Mouse (Mus musculus) hindbrain, embryonic 14.5 days (tissue): ENCODE data around the gene Kdm6b. TPM values are rescaled to one million over a fixed set of nuclear protein-coding genes. Genes with fewer than 3 reads are reported as not detected.

Source experiments
- ATAC-seq: fragments of 200-750 bp; cut with Nextera tagmentation; 2 replicates; pipeline ENCODE4 v1.8.0; 2017; ENCODE audit warnings: moderate number of reproducible peaks, mild to moderate bottlenecking, moderate TSS enrichment, moderate library complexity; ENCODE audit not compliant: low FRiP score
- DNase-seq: peaks from one replicate; pipeline ENCODE4 v3.0.0-alpha.2; 2015; ENCODE audit warnings: low spot score
- H3K27ac ChIP-seq: fragments of 300-500 bp; sonication (generic); 2 replicates; pipeline ENCODE4 v1.5.1; 2014; ENCODE audit warnings: mild to moderate bottlenecking, moderate library complexity
- H3K27me3 ChIP-seq: fragments of 300-500 bp; sonication (generic); 2 replicates; pipeline ENCODE4 v1.6.1; 2014; ENCODE audit warnings: mild to moderate bottlenecking, low read length, mixed read lengths; ENCODE audit not compliant: control insufficient read depth, insufficient read depth
- H3K36me3 ChIP-seq: fragments of 300-500 bp; sonication (generic); replicated peaks from 2 replicates; pipeline ENCODE4 v1.6.1; 2014; ENCODE audit not compliant: control insufficient read depth, insufficient read depth
- H3K4me1 ChIP-seq: fragments of 300-500 bp; sonication (generic); replicated peaks from 2 replicates; pipeline ENCODE4 v1.6.1; 2014; ENCODE audit warnings: antibody characterized with exemption, low read length, mixed read lengths; ENCODE audit not compliant: control insufficient read depth, insufficient read depth
- H3K4me2 ChIP-seq: fragments of 300-500 bp; sonication (generic); replicated peaks from 2 replicates; pipeline ENCODE4 v1.6.1; 2014; ENCODE audit warnings: mild to moderate bottlenecking, moderate library complexity
- H3K4me3 ChIP-seq: fragments of 300-500 bp; sonication (generic); replicated peaks from 2 replicates; pipeline ENCODE4 v1.5.1; 2014; ENCODE audit warnings: mild to moderate bottlenecking, low read length
- H3K9ac ChIP-seq: fragments of 300-500 bp; sonication (generic); 2 replicates; pipeline ENCODE4 v1.6.1; 2014
- H3K9me3 ChIP-seq: fragments of 300-500 bp; sonication (generic); 2 replicates; pipeline ENCODE4 v1.6.1; 2016; ENCODE audit warnings: low read length; ENCODE audit not compliant: control insufficient read depth
- WGBS: fragments of 180-500 bp; shearing (Covaris S2); extraction: QIAGEN DNeasy Blood & Tissue Kit; methylation state at CpG from one replicate; pipeline ENCODE4 v1.1.7; 2014; 5-methylcytosine and 5-hydroxymethylcytosine counted together
- polyA plus RNA-seq: library from polyadenylated mRNA; unstranded; fragments of >200 nt; fragmentation: Nextera tagmentation; extraction: Ambion mirVana; gene quantifications from 2 replicates; pipeline ENCODE4 v1.2.1, GENCODE M21; 2014

The Kdm6b gene
- polyA plus RNA-seq, 1 experiment from 2014 or later: 33.0 TPM

DNA sequence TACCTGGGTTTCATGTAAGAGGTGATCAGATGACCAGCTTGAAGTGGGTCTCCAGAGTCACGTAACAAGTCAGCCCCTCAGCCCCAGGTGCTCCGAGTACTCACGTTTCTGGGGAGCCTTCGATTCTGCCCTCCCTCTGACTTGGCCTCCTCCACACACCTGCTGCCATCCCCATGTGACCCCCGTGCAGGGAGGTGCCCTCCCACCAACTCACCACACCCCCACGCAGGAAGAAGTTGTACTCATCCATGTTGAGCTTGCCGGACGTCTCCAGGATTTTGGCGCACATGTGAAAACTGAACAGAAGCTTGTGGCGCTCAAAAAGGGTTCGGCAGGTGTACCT, 19.1 kb upstream of the Kdm6b start:
- DNase-seq (no peak), ATAC-seq (no peak)
- Histone ChIP-seq H3K9me3 (no peaks in the 10 kb centered on the region), H3K4me3 (no peak overlapping the region), H3K36me3 (no peaks in the 10 kb centered on the region), H3K27ac (no peak overlapping the region), H3K4me2 (no peak overlapping the region), H3K27me3 (no peaks in the 10 kb centered on the region), H3K4me1 (no peaks in the 10 kb centered on the region), H3K9ac (no peak overlapping the region)
- 70% methylated on average over 11 of the region's 11 CpGs for WGBS

- DNase-seq (peak; percentile 86), ATAC-seq (peak; percentile 65; the same call in 1 of the 2 replicates)
- Histone ChIP-seq H3K27me3 (no peaks in the 10 kb centered on the region), H3K4me1 (no peaks in the 10 kb centered on the region), H3K4me2 (no peak overlapping the region), H3K4me3 (no peak overlapping the region), H3K27ac (no peak overlapping the region), H3K36me3 (no peaks in the 10 kb centered on the region), H3K9me3 (no peaks in the 10 kb centered on the region), H3K9ac (no peak overlapping the region)
- 32% methylated on average over 11 of the region's 11 CpGs for WGBS
Measured at GRCm38 (mm10) chr11:69431829-69432639, 18.6 kb upstream of the Kdm6b start.

DNA sequence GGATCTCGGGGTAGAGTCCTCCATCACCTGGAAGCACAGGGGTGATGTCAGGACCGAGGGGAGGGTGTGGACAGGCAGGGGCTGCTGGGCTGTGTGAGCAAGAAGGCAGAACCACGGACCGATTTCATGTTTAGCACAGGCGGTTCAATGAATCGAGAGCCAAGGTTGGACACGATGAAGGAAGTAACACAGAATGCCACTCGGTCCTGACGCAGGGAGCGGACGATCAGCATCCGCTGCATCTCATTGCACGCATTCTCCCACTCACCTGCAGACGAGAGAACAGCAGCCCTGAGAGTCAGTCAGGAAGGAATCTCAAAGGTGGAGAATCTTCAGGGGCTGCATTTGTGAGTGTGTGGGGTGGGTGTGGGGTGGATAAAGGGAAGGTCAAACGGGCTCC, 17.2 kb upstream of the Kdm6b start:
- no peak overlapping the region for H3K27ac ChIP-seq
- DNase-seq: no peak
- H3K4me1 ChIP-seq: no peaks in the 10 kb centered on the region
- H3K4me3 ChIP-seq: no peak overlapping the region
- no peaks in the 10 kb centered on the region for H3K27me3 ChIP-seq
- no peaks in the 10 kb centered on the region for H3K36me3 ChIP-seq
- 85% methylated on average over 15 of the region's 15 CpGs for WGBS
- no peak for ATAC-seq
- H3K9me3 ChIP-seq: no peaks in the 10 kb centered on the region
- H3K9ac ChIP-seq: no peak overlapping the region
- H3K4me2 ChIP-seq: no peak overlapping the region

DNA sequence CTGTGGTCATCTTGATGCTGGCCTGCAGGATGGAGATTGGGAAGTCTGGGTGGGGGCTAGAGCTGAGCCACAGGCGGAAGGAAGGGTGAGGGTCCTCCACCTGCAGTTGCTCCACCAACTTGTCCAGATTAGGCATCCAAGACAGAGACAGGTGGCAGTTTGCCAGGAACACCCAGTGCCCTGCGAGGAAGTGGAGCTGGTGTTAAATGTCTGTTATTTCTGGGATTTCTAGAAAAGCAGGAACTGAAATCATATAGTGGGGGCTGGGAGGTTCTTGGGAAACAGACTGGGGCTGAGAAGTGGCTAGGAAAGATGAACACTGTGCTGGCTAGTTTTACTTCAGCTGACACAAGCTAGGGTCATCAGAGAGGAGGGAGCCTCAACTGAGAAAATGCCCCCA, 15.8 kb upstream of the Kdm6b start:
- H3K9me3 ChIP-seq: no peaks in the 10 kb centered on the region
- no peaks in the 10 kb centered on the region for H3K4me1 ChIP-seq
- H3K36me3 ChIP-seq: no peaks in the 10 kb centered on the region
- no peak overlapping the region for H3K9ac ChIP-seq
- H3K4me3 ChIP-seq: no peak overlapping the region
- ATAC-seq: no peak
- H3K27ac ChIP-seq: no peak overlapping the region
- WGBS: 52% methylated on average over 2 of the region's 2 CpGs
- no peak overlapping the region for H3K4me2 ChIP-seq
- H3K27me3 ChIP-seq: no peaks in the 10 kb centered on the region
- DNase-seq: no peak

DNA sequence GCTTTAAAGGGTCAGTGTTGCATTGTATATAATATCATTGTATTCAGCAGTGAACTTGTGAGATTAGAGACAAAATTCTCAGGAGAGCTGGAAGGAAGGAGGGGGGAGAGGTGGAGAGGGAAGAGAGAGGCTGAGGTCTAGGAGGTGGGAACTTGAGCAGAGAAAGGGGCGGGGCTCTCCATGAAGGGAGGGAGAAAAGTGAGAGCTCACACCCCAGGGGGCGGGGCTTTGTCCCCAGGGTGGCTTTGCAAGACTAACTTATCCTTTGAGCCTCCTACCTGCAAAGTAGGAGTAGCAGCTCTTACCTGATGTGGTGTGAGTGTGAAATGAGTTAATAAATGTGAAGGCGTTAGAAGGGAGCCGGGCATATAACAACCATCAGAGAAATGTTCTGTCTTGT, 15.3 kb upstream of the Kdm6b start:
- H3K9ac ChIP-seq: no peak overlapping the region
- H3K27ac ChIP-seq: no peak overlapping the region
- no peak overlapping the region for H3K4me3 ChIP-seq
- WGBS: 24% methylated on average over 4 of the region's 4 CpGs
- no peaks in the 10 kb centered on the region for H3K4me1 ChIP-seq
- H3K27me3 ChIP-seq: no peaks in the 10 kb centered on the region
- H3K4me2 ChIP-seq: no peak overlapping the region
- no peak for ATAC-seq
- no peaks in the 10 kb centered on the region for H3K9me3 ChIP-seq
- DNase-seq: no peak
- H3K36me3 ChIP-seq: no peaks in the 10 kb centered on the region

DNA sequence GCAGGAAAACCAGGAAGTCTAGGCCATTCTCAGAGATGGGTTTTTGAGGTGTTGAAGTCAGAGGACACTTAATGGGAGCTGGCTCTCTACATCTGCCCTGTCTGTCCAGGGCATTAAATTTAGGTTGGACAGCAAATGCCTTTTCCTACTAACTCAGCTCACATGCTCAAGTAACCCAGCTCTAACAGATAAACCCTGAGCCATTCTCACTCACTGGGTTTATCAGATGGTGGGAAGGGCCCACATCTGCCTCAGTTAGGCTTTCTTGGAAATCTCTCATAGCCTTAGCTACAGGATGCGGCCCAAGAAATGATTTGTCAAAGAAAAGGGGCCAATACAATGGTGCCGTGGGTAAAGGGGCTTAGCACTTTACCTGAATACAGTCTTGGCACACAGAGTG, 12.8 kb upstream of the Kdm6b start:
- Histone ChIP-seq H3K4me1 (no peaks in the 10 kb centered on the region), H3K9ac (no peak overlapping the region), H3K9me3 (no peaks in the 10 kb centered on the region), H3K4me2 (no peak overlapping the region), H3K4me3 (no peak overlapping the region), H3K27me3 (peaks cover 20% of the 10 kb centered on the region), H3K36me3 (no peaks in the 10 kb centered on the region), H3K27ac (no peak overlapping the region)
- 76% methylated on average over 2 of the region's 2 CpGs for WGBS
- ATAC-seq (no peak), DNase-seq (no peak)

- Histone ChIP-seq H3K4me2 (no peak overlapping the region), H3K27me3 (peaks cover 30% of the 10 kb centered on the region), H3K36me3 (no peaks in the 10 kb centered on the region), H3K4me3 (no peak overlapping the region), H3K27ac (no peak overlapping the region), H3K4me1 (peaks cover 16% of the 10 kb centered on the region; the same call in 1 of the 2 replicates), H3K9me3 (no peaks in the 10 kb centered on the region), H3K9ac (no peak overlapping the region)
- DNase-seq: no peak
- WGBS: 78% methylated on average over 6 of the region's 6 CpGs
- no peak for ATAC-seq
Measured at GRCm38 (mm10) chr11:69423885-69424284, 10.4 kb upstream of the Kdm6b start.

DNA sequence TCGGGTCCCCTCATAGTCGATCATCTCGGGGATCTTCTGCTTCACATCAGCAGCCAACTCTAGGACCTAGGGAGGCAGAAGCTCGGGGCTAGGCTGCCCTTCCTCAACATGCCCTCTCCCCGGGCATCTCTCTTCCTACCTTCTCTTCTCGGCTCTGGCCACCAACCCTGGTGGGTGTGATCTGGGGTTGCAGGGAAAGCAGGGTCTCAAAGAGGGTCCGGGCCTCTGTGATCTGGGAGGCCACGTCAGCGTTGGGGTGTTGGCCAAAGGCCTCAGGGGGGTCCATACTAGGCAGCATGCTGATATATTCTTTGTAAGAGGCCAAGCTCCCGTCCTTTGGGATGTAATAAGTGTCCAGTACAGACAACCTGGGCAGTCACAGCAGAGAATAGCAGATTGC, 9.4 kb upstream of the Kdm6b start:
- H3K9ac ChIP-seq: no peak overlapping the region
- WGBS: 86% methylated on average over 10 of the region's 10 CpGs
- no peak overlapping the region for H3K4me3 ChIP-seq
- H3K27ac ChIP-seq: no peak overlapping the region
- ATAC-seq (no peak), DNase-seq (no peak)
- H3K36me3 ChIP-seq: no peaks in the 10 kb centered on the region
- H3K9me3 ChIP-seq: no peaks in the 10 kb centered on the region
- H3K4me1 ChIP-seq: peaks cover 20% of the 10 kb centered on the region
- peaks cover 30% of the 10 kb centered on the region for H3K27me3 ChIP-seq
- H3K4me2 ChIP-seq: no peak overlapping the region

DNA sequence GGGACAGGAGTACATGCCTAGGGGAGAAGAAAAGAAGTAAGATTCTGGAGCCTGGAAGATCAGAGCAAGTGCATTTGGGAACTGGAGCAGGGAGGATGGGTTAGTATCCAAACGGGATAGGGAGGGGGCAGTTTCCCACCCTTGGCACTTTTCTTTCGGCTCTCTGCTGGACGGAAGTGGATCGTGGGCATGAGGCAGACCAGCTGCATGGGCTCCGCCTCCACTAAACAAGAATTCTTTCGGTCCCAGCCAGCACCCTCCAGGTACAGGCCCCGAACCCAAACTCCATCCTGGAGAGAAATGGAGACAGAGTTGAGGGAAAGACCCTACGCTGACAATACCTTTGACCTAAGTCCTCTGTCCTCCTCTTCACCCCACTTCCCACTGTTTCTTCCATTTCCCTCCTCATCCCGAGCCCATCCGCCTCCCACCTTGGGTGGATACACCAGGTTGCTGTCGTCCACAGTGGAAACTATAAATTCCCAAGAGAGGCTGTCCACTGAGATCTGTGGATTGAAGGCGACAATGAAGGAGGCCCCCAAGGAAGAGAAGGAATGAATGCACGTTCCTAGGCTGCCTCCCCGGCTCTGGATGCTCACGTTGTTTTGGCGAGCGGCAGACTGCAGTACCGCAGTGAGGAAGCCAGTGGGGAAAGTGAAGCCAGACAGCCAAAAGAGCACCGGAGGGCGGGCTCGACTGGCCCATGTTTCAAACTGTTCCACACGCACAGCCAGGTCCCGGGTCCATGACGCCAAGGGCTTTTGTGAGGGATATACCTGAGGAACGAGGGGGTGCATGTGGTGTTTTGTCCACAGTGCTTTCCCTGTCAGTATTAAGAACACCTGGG, 7.9 kb upstream of the Kdm6b start:
- H3K36me3 ChIP-seq: no peaks in the 10 kb centered on the region
- H3K4me1 ChIP-seq: peaks cover 29% of the 10 kb centered on the region
- WGBS: 10% methylated on average over 25 of the region's 25 CpGs
- H3K9me3 ChIP-seq: no peaks in the 10 kb centered on the region
- ATAC-seq (no peak), DNase-seq (no peak)
- no peak overlapping the region for H3K27ac ChIP-seq
- H3K4me3 ChIP-seq: no peak overlapping the region
- peak overlapping the region; percentile 99; the same call in 1 of the 2 replicates for H3K4me2 ChIP-seq
- H3K9ac ChIP-seq: 0 out of 2 replicates have a peak overlapping the region, but pooled peaks have one; percentile 12
- peaks cover 30% of the 10 kb centered on the region for H3K27me3 ChIP-seq
